Mouse (Mus musculus): ENCODE data around the gene Gm27021. TPM values are rescaled to one million over a fixed set of nuclear protein-coding genes. Genes with fewer than 3 reads are reported as not detected.
"Not testable (repeated sequence)": the region's sequence is repeated elsewhere in the genome, so short reads cannot be mapped to it uniquely, and the experiment has no call there.

The Gm27021 gene
- polyA plus RNA-seq, 1 experiment from 2014 or later: 5.5 TPM

DNA sequence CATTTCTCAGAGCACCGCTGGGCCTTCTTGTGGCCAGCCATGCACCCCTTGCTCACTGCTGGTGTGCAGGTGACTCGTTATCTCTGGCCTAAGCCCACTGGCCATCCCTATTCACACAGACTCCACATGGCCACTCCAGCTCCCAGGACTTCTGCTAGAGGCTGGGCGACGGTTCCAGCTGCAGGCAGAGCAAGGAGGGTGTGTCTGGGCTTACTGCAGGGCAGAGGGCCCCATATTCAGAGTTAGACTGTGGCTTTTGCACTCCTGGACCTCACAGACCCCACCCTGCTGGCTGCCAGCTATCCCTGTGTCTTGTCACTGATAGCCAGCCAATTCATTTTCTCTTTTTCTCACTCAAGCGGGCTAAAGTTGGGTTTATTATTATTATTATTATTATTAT is 16.2 kb upstream of the Gm27021 start:
- no peaks in the 10 kb centered on the region for H3K9me3 ChIP-seq
- H3K27me3 ChIP-seq: no peaks in the 10 kb centered on the region
- 0 out of 2 replicates have a peak, but pooled peaks cover 4% of the 10 kb centered on the region for H3K4me1 ChIP-seq (replicated peaks)
- no peak overlapping the region for H3K4me3 ChIP-seq
- WGBS: 64% methylated on average over 5 of the region's 5 CpGs
- no peak for ATAC-seq (ENCODE audit: low read depth)
- no peak overlapping the region for H3K4me2 ChIP-seq
- no peak overlapping the region for H3K9ac ChIP-seq
- H3K27ac ChIP-seq (replicated peaks): no peak overlapping the region
- no peaks in the 10 kb centered on the region for H3K36me3 ChIP-seq

DNA sequence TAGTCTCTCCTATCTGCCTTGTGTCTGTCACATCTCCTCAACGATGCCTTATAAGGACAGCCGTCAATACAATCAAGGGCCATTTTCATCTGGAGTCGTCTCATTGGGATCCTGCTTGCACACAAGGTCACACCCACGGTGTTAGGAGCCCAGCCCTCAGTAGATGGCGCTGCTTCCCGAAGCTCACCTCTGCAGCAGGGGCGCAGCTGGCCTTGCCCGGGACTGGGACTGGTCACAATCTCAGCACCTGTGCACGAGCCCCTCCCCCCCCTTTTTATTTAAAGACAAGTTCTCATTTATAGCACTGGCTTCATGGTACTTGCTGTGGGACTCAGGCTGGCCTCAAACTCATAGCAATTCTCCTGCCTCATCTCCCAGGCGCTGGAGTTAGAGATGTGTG is 15.7 kb upstream of the Gm27021 start:
- no peak overlapping the region for H3K4me2 ChIP-seq
- H3K9ac ChIP-seq: no peak overlapping the region
- ATAC-seq (ENCODE audit: low read depth): no peak
- H3K9me3 ChIP-seq: no peaks in the 10 kb centered on the region
- H3K36me3 ChIP-seq: no peaks in the 10 kb centered on the region
- WGBS: 17% methylated on average over 10 of the region's 10 CpGs
- no peaks in the 10 kb centered on the region for H3K27me3 ChIP-seq
- 0 out of 2 replicates have a peak, but pooled peaks cover 4% of the 10 kb centered on the region for H3K4me1 ChIP-seq (replicated peaks)
- no peak overlapping the region for H3K4me3 ChIP-seq
- H3K27ac ChIP-seq (replicated peaks): no peak overlapping the region

DNA sequence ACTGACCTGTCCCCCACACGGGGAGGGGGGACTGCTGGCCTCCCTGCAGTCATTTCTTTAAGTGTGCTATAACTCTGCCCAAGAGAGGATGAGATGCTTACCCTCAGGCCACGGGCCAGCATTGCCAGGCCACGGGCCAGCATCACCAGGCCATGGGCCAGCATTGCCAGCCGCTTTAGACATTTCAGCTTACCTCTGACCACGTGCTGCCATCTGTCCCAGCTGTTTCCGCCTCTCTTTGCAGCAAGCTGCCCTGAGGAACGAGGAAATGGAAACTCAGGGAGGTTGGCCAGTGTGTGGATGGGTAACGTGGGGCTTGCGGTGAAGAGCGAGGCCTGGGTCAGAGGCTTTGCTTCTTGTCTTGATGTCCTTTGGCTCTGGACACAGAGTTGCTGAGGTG is 13.2 kb upstream of the Gm27021 start:
- Histone ChIP-seq H3K9me3 (no peaks in the 10 kb centered on the region), H3K4me2 (no peak overlapping the region), H3K27ac (replicated peaks) (no peak overlapping the region), H3K27me3 (no peaks in the 10 kb centered on the region), H3K9ac (no peak overlapping the region), H3K4me1 (replicated peaks) (0 out of 2 replicates have a peak, but pooled peaks cover 4% of the 10 kb centered on the region), H3K36me3 (no peaks in the 10 kb centered on the region; the same call in 1 of the 2 replicates), H3K4me3 (no peak overlapping the region)
- no peak for ATAC-seq (ENCODE audit: low read depth)
- WGBS: 85% methylated on average over 10 of the region's 10 CpGs

DNA sequence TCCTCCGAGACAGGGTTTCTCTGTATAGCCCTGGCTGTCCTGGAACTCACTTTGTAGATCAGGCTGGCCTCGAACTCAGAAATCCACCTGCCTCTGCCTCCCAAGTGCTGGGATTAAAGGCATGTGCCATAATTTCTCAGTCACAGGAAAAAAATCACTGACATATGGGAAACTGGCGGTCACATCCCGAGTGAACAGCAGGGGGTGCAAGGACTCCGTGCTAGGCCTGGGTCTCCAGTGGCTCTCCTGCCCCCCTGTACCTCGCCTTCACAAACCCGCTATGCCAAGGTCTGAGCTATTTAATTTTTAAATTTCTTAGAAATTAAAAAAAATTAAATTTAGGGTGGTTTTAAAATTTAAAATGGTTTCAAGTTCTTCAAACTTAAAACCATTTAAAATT is 12.5 kb upstream of the Gm27021 start:
- not testable (repeated sequence) for H3K27me3 ChIP-seq; H3K4me2 ChIP-seq; H3K36me3 ChIP-seq; H3K9ac ChIP-seq; H3K4me3 ChIP-seq; ATAC-seq (ENCODE audit: low read depth); H3K4me1 ChIP-seq (replicated peaks); H3K27ac ChIP-seq (replicated peaks); H3K9me3 ChIP-seq
- WGBS: 62% methylated on average over 7 of the region's 7 CpGs

DNA sequence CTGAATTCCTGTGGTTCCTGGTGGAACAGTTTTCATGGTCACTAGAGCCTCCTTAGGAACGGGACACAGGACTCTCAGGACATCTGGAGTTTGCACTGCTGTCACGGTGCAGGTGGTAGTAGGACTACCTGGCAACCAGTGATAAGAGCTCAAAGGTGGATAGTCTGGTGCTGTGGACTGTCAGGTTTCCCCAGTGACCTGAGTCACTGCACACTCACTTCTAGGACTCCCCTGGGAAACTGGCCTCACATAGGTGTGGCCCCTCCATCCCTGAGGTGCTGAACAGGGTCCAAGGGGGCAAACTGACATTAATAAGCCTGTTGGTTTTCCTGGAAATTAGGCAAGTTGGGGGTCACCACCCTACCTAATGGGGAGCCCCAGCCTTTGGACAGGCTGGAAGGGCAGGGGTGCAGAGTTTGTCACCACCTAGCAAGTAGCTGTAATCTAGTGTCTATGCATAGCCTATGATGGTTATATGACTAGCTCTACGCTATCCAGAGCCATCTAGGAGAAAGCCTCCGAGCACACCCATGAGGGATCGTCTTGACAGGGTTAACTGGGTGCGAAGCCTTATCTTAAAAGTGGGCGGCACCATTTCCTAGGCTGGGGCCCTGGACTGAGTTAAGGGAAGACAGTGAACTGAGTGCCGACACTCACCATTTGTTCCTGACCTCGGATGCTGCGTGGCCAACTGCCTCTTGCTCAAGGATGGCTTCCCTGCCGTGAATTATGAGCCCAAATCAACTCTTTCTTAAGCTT is 11.9 kb upstream of the Gm27021 start:
- no peak for ATAC-seq (ENCODE audit: low read depth)
- no peak overlapping the region for H3K27ac ChIP-seq (replicated peaks)
- H3K9me3 ChIP-seq: no peaks in the 10 kb centered on the region
- no peaks in the 10 kb centered on the region for H3K27me3 ChIP-seq
- H3K4me2 ChIP-seq: no peak overlapping the region
- WGBS: 72% methylated on average over 11 of the region's 11 CpGs
- H3K36me3 ChIP-seq: no peaks in the 10 kb centered on the region; the same call in 1 of the 2 replicates
- H3K4me1 ChIP-seq (replicated peaks): 0 out of 2 replicates have a peak, but pooled peaks cover 4% of the 10 kb centered on the region
- no peak overlapping the region for H3K9ac ChIP-seq
- no peak overlapping the region for H3K4me3 ChIP-seq

DNA sequence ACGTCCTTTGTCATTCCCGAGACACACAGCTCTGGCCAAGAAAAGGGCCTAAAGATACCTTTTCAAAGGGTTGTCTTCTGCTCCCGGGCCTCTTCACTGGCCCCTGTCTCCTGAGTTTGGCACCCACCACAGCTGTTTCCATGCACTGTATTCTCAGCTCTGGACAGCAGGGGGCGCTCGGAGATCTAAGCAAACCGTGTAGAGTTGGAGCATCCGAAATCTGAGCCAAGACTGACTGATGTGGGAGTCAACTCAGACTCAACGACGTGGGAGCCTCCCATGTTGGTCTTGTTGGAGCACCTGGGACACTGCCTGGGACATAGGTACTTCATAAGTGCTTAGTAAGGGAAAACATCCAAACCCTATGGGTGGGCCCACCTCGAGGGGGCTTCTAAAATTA is 10.6 kb upstream of the Gm27021 start:
- 0 out of 2 replicates have a peak, but pooled peaks cover 1% of the 10 kb centered on the region for H3K4me1 ChIP-seq (replicated peaks)
- 15% methylated on average over 10 of the region's 10 CpGs for WGBS
- no peaks in the 10 kb centered on the region for H3K27me3 ChIP-seq
- H3K9ac ChIP-seq: no peak overlapping the region
- no peak overlapping the region for H3K27ac ChIP-seq (replicated peaks)
- H3K36me3 ChIP-seq: peaks cover 9% of the 10 kb centered on the region
- no peaks in the 10 kb centered on the region for H3K9me3 ChIP-seq
- H3K4me3 ChIP-seq: no peak overlapping the region
- H3K4me2 ChIP-seq: no peak overlapping the region
- 0 out of 2 replicates have a peak, but pooled peaks have one; percentile 44 for ATAC-seq (ENCODE audit: low read depth)

DNA sequence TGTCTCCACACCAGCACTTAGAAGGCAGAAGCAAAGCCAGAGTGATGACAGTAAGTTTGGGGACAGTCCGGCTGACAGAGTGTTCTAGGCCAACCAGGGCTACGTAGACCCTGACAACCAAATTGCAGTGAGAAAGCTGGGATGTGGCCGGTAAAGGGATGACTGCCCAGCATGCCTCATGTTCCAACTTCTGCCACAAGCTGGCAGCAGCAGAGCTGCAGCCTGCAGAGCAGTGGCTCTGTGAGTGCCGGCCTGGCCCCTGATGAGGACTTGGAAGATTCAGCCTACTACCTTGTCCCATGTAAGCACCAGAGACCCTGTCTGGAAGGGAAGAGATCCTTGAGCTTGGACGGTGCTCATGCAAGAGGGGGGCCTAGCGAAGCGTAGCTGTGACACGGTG is 7.8 kb upstream of the Gm27021 start:
- Histone ChIP-seq H3K27ac (replicated peaks) (no peak overlapping the region), H3K36me3 (peaks cover 35% of the 10 kb centered on the region), H3K9me3 (no peaks in the 10 kb centered on the region), H3K4me1 (replicated peaks) (peaks cover 12% of the 10 kb centered on the region; the same call in 1 of the 2 replicates), H3K9ac (no peak overlapping the region), H3K27me3 (no peaks in the 10 kb centered on the region), H3K4me3 (no peak overlapping the region), H3K4me2 (no peak overlapping the region)
- no peak for ATAC-seq (ENCODE audit: low read depth)
- WGBS: 73% methylated on average over 8 of the region's 8 CpGs

DNA sequence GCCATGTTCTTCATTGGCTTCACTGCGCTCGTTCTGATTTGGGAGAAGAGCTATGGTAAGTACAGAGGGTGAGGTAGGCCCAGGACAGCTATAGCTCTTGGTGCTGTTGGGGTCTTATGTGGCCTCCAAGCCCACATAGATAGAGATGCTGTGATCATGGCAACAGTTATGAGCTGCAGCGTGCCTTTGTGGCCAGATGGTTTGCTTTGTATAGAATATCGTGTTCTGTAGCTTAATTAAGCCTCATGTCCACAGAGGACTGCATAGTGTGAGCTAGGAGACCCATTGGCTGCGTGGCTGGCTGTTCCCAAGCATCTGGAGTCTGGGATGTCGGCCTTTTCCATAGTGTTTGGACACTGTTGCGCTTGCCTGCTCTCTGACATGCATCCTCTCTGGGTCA is 5.4 kb upstream of the Gm27021 start:
- H3K9ac ChIP-seq: no peak overlapping the region

DNA sequence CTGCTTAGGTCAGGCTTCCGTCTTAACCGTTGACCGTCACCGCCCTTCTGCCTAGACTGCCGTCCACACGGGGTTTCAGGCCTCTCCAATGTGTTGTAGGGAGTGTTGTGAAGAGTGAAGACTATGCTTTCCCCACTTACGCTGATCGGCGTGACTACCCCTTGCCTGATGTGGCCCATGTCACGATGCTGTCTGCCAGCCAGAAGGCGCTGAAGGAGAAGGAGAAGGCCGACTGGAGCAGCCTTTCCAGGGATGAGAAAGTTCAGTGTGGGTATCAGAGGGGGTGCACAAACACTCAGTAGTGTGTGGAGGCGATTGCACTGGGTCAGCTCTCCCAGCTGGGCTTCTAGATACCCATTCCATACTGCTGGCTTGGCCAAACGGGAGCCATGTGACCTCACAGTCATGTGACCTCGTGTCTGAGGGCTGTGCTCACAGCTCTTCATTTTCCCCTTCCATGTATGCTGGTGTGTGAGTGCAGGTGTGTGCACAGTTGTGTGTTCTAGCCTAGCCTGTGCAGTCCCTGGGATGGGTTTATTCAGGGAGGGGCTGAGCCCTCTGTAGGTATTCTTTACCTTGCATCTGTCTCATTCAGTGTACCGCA is 4.8 kb upstream of the Gm27021 start:
- 93% methylated on average over 16 of the region's 16 CpGs for WGBS

More for the DNA sequence above, 5.4 kb upstream of the Gm27021 start:
- H3K27me3 ChIP-seq: no peaks in the 10 kb centered on the region
- H3K36me3 ChIP-seq: peaks cover 46% of the 10 kb centered on the region
- peaks cover 33% of the 10 kb centered on the region for H3K4me1 ChIP-seq (replicated peaks)
- ATAC-seq (ENCODE audit: low read depth): no peak
- no peaks in the 10 kb centered on the region for H3K9me3 ChIP-seq
- no peak overlapping the region for H3K27ac ChIP-seq (replicated peaks)
- no peak overlapping the region for H3K4me2 ChIP-seq
- WGBS: 89% methylated on average over 7 of the region's 7 CpGs
- H3K4me3 ChIP-seq: no peak overlapping the region

DNA sequence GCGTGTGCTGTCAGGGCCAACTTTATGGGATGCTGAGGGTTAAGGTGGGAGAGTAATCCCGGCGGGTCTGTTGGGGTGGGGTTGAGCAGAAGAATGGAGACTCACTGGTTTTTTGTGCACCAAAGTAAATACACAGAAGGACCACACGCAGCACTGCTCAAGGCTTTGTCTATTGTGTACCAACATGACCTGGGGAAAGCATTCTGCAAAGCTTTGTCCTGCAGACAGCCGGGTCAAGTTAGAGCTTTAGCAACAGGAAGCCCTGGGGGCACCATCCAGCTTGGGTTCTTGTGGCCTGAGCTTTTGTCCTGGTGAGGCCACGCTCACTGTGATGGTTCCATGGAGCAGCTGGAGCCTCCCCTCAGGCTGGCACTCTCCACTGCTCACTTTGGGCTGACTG is 3.9 kb upstream of the Gm27021 start:
- 44% methylated on average over 6 of the region's 6 CpGs for WGBS
- no peaks in the 10 kb centered on the region for H3K27me3 ChIP-seq
- H3K4me1 ChIP-seq (replicated peaks): peaks cover 38% of the 10 kb centered on the region
- H3K36me3 ChIP-seq: peaks cover 46% of the 10 kb centered on the region
- ATAC-seq (ENCODE audit: low read depth): no peak
- H3K9me3 ChIP-seq: no peaks in the 10 kb centered on the region
- no peak overlapping the region for H3K27ac ChIP-seq (replicated peaks)
- H3K4me3 ChIP-seq: no peak overlapping the region
- no peak overlapping the region for H3K4me2 ChIP-seq
- H3K9ac ChIP-seq: no peak overlapping the region

More for the DNA sequence above, 4.8 kb upstream of the Gm27021 start:
- H3K9ac ChIP-seq: no peak overlapping the region
- H3K27me3 ChIP-seq: no peaks in the 10 kb centered on the region
- peaks cover 33% of the 10 kb centered on the region for H3K4me1 ChIP-seq (replicated peaks)
- ATAC-seq (ENCODE audit: low read depth): no peak
- peaks cover 46% of the 10 kb centered on the region for H3K36me3 ChIP-seq
- no peaks in the 10 kb centered on the region for H3K9me3 ChIP-seq
- no peak overlapping the region for H3K4me3 ChIP-seq
- H3K27ac ChIP-seq (replicated peaks): no peak overlapping the region
- H3K4me2 ChIP-seq: no peak overlapping the region

DNA sequence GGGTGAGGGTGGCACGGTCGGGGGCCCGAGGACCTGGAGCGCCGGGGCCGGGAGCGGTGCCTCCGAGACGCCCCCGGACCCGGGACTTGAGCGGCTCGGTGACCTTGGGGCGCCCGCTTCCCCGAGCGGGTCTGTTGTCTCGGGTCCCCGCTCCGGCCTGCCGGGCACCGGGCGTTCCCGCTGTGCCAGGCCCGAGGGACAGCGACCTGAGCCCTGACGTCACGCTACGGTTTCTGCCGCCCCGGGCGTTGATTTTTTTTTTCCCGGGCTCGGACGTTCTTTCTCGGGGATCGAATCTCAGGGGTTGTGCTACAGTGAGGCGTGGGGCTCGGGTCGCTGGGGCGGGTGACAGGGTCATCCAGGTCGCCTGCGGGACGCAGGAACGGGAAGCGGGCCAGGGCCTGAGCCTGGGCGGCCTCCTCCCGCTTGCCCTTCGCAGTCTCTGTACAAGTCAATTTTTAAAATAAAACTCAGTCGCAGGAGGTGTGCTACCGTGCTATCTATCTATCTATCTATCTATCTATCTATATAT is 561 bp upstream of the Gm27021 start, which contains the start of gene Emc8:
Emc8 (minus strand) TSS at position 200 of the 532 bp plus-strand sequence.
- Histone ChIP-seq H3K27ac (replicated peaks) (peak within 1 kb of the TSS; percentile 89), H3K9me3 (no peaks in the 10 kb centered on the region), H3K27me3 (no peaks in the 10 kb centered on the region), H3K4me1 (replicated peaks) (peaks cover 69% of the 10 kb centered on the region), H3K4me3 (peak within 1 kb of the TSS; percentile 95), H3K9ac (peak within 1 kb of the TSS; percentile 88), H3K36me3 (peaks cover 38% of the 10 kb centered on the region), H3K4me2 (peak within 1 kb of the TSS; percentile 93)
- WGBS: 1% methylated on average over 40 of the region's 51 CpGs
- ATAC-seq (ENCODE audit: low read depth): peak; percentile 3; the same call in 1 of the 2 replicates

DNA sequence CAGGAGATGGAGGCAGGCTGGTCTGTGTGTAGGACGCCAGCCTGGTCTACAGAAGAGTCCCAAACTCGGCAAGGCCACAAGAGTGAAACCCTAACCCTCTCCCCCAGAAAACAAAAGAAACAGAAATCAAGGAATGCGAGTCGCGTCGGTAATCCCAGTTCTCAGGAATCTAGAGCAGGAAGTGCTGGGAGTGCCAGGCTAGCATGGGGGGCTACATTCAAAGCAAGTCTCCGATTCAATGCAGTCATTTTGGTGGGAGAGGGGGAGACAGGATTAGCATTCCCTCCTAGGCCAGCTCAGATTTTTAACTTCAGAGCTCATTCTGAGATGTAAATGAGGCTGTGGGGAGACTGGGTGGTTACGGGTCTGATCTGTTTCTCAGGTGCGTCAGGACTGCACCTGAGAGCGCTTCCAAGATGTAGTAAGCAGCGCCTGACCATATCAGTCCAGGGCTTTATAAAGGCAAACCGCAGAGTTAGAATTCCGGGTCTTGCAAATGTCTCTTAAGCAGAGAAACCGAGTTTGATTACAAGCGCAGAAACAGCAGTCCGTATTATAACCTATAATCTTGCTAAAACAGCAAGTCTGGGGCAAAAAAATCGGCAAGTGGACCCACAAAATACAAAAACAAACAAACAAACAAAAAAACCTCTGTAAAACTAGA is 940 bp downstream of the Gm27021 start:
- peak overlapping the region; percentile 88 for H3K9ac ChIP-seq
- H3K4me3 ChIP-seq: peak overlapping the region; percentile 95
- H3K36me3 ChIP-seq: peaks cover 23% of the 10 kb centered on the region
- H3K4me2 ChIP-seq: peak overlapping the region; percentile 93
- no peak for ATAC-seq (ENCODE audit: low read depth)
- 2% methylated on average over 17 of the region's 17 CpGs for WGBS
- 0 out of 2 replicates have a peak overlapping the region, but pooled peaks have one; percentile 89 for H3K27ac ChIP-seq (replicated peaks)
- no peaks in the 10 kb centered on the region for H3K27me3 ChIP-seq
- peaks cover 69% of the 10 kb centered on the region for H3K4me1 ChIP-seq (replicated peaks)
- H3K9me3 ChIP-seq: no peaks in the 10 kb centered on the region
